Mouse (Mus musculus) spleen, adult 2 months (tissue): ENCODE data around the gene Mroh8. TPM values are rescaled to one million over a fixed set of nuclear protein-coding genes. Genes with fewer than 3 reads are reported as not detected.
A peak's percentile ranks its signal among the peaks of the same experiment; 100 is the strongest.

Experiments used
- DNase-seq, 2 experiments: peaks; one replicate each; pipeline versions ENCODE4 v3.0.0 to v3.0.0-alpha.2; 2012 to 2021; ENCODE audit warnings: low spot score in 2 of 2, low read depth in 1 of 2
- H3K27ac ChIP-seq: fragments of 200-500 bp; 2 replicates; pipeline ENCODE4 v1.5.1; 2012; ENCODE audit warnings: low read length, inconsistent platforms; ENCODE audit not compliant: insufficient read depth
- H3K27me3 ChIP-seq: fragments of 200-500 bp; 2 replicates; pipeline ENCODE4 v1.6.1; 2012; ENCODE audit warnings: mild to moderate bottlenecking, moderate library complexity, low read length, inconsistent platforms; ENCODE audit not compliant: control insufficient read depth, insufficient read depth
- H3K36me3 ChIP-seq: fragments of 200-500 bp; 2 replicates; pipeline ENCODE4 v1.6.1; 2012; ENCODE audit warnings: mild to moderate bottlenecking, low read length, inconsistent platforms; ENCODE audit not compliant: control insufficient read depth, insufficient read depth
- H3K4me1 ChIP-seq: fragments of 200-500 bp; 2 replicates; pipeline ENCODE4 v1.6.1; 2011; ENCODE audit warnings: inconsistent platforms; ENCODE audit not compliant: control insufficient read depth, insufficient read depth, insufficient read length
- H3K4me3 ChIP-seq: fragments of 200-500 bp; 2 replicates; pipeline ENCODE4 v1.5.1; 2011; ENCODE audit warnings: mild to moderate bottlenecking, inconsistent platforms; ENCODE audit not compliant: insufficient read depth, insufficient read length; ENCODE audit errors: extremely low read depth
- CTCF ChIP-seq: fragments of 200-500 bp; IDR thresholded peaks from 2 replicates; pipeline ENCODE4 v1.5.1; 2011; ENCODE audit warnings: mild to moderate bottlenecking, inconsistent platforms; ENCODE audit not compliant: insufficient read depth, insufficient read length, insufficient replicate concordance; ENCODE audit errors: extremely low read depth
- POLR2A ChIP-seq: fragments of 200-500 bp; IDR thresholded peaks from 2 replicates; pipeline ENCODE4 v1.6.1; 2011; ENCODE audit warnings: low read depth, low read length, inconsistent platforms
- WGBS: fragments of 180-500 bp; shearing (Covaris S2); methylation state at CpG from one replicate; pipeline ENCODE4 v1.1.7; 2018; 5-methylcytosine and 5-hydroxymethylcytosine counted together
- polyA plus RNA-seq: library from polyadenylated mRNA; depleted of rRNA; stranded (reverse); fragments of >200 nt; gene quantifications from 2 replicates; pipeline ENCODE4 v1.2.3, GENCODE M21; 2012

The Mroh8 gene
- polyA plus RNA-seq, 1 experiment: 0.18 TPM

DNA sequence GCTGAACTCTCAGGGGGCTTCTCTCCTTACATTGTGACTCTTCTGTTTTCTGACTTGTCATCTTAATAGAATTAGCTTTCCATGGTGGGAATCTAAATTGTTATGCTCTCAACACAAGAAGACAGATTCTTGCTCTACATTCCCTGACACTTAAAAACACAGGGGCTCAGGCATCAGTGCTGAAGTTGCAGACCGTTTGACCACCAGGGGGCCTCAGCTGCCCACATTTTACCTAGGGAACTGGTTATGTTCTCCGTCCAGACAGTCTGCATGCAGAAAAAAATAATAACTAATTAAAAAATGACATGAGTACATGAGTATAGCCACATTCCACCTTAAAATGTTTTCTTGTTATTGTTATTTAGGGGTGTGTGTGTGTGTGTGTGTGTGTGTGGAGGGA lies 12.7 kb upstream of the Mroh8 start:
- Histone ChIP-seq H3K27ac (no peak overlapping the region), H3K4me1 (no peaks in the 10 kb centered on the region), H3K27me3 (no peaks in the 10 kb centered on the region), H3K36me3 (peaks cover 23% of the 10 kb centered on the region), H3K4me3 (no peak overlapping the region)
- DNase-seq: peak; percentile 19 to 63
- TF ChIP-seq CTCF (peak; percentile 59; the same call in 1 of the 2 replicates), POLR2A (no peak)
- WGBS: 24% methylated on average over 2 of the region's 2 CpGs

DNA sequence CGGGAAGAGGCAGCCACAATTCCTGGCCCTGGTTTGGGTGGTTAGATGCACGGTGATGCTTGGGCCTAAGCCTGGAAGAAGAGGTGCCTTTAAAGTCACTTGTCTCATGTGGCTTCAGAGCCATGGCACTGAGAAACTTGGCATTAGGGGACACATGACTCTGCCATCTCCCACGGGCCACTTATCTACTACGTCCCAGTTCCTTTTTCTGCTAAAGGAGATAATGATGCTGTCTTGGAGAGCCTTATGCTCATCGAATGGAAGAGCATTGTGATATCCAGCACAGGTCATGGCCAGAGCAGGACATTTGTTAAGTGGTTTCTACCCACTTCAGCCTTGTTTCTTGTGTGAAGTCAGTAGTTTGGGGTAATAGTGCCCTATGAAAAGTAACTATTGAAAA lies 9.6 kb upstream of the Mroh8 start:
- no peaks in the 10 kb centered on the region for H3K27me3 ChIP-seq

DNA sequence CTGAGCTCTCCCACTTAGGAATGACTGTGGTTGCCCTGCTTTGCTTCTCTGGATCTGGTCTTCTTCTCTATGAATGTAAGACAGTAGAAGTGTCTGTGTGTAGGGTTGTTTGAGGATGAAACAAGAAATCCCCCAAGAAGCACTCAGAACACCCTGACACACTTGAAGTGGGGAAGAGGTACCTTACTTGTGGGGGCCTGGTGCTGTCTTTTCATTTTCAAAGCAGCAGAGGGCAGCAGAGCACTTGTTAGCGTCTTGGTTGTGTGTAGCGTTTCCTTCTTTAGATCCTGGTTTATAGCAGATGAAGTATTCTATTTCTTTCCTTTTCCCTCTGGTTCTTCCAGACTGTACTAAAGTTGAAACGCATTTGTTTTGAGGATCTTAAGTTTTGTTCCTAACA lies 8.2 kb upstream of the Mroh8 start:
- no peak for TF ChIP-seq POLR2A
- TF ChIP-seq CTCF: peak; percentile 59; the same call in 1 of the 2 replicates
- Histone ChIP-seq H3K27me3 (no peaks in the 10 kb centered on the region), H3K4me3 (no peak overlapping the region), H3K4me1 (no peaks in the 10 kb centered on the region), H3K27ac (no peak overlapping the region), H3K36me3 (peaks cover 22% of the 10 kb centered on the region)
- WGBS: 25% methylated on average over 3 of the region's 3 CpGs
- peak; percentile 11 to 35 for DNase-seq

More for the DNA sequence above, 9.6 kb upstream of the Mroh8 start:
- H3K27ac ChIP-seq: no peak overlapping the region
- no peak overlapping the region for H3K4me3 ChIP-seq
- TF ChIP-seq POLR2A (no peak), CTCF (no peak)
- H3K36me3 ChIP-seq: peaks cover 20% of the 10 kb centered on the region
- DNase-seq: no peak
- H3K4me1 ChIP-seq: no peaks in the 10 kb centered on the region
- 80% methylated on average over 5 of the region's 5 CpGs for WGBS

- TF ChIP-seq CTCF (no peak), POLR2A (no peak)
- Histone ChIP-seq H3K27me3 (no peaks in the 10 kb centered on the region), H3K27ac (no peak overlapping the region), H3K36me3 (peaks cover 11% of the 10 kb centered on the region), H3K4me3 (no peak overlapping the region), H3K4me1 (0 out of 2 replicates have a peak, but pooled peaks cover 3% of the 10 kb centered on the region)
- 83% methylated on average over 6 of the region's 6 CpGs for WGBS
- no peak for DNase-seq
Observed at GRCm38 (mm10) chr2:157283321-157283720, 4.0 kb upstream of the Mroh8 start.

DNA sequence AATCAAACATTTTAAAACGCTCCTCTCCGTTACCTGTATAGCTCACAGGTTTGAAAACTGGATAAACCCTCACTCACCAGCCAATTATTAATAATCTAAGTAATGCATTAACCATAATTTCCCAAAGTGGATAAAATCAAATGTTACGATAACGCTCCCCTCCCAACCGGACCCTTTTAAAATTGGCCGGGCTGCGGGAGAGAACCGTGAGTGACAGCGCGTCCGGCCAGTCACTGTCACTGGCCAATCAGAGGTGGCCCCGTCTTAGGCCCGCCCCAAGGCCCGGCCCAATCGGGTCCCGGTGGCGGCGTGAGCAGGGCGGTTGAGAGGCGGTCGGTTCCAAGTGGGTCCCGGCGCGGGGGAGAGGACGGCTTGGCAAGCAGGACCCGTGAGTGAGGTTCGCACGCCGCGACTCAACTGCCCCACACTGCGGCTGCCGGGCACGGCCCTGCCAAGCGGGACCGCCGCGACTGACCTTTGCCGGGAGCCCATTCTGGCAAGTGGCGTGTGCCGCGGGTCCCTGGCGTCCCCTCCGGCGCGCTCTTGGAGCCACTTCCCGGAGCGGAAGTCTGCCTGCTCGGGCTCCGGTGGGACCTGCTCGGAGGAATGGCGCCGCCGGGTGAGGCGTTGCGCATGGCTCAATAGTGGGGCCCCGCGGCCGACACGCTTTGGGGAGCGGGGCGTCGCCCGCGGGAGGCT lies 483 bp downstream of the Mroh8 start, which contains the start of gene Rpn2:
Gene Rpn2 (plus strand): TSS at position 301 of the 699 bp plus-strand sequence.
- Histone ChIP-seq H3K36me3 (peaks cover 3% of the 10 kb centered on the region), H3K27ac (peak within 1 kb of the TSS; percentile 98), H3K4me3 (peak within 1 kb of the TSS; percentile 98), H3K27me3 (no peaks in the 10 kb centered on the region), H3K4me1 (0 out of 2 replicates have a peak, but pooled peaks cover 3% of the 10 kb centered on the region)
- peak; percentile 82 to 98 for DNase-seq
- peak; percentile 28; the same call in 1 of the 2 replicates for TF ChIP-seq POLR2A
- no peak for TF ChIP-seq CTCF
- WGBS: under 1% methylated on average over 64 of the region's 64 CpGs

GRCm38 (mm10) chr2:157263832-157264231 lies 15.5 kb downstream of the Mroh8 start:
- no peak overlapping the region for H3K27ac ChIP-seq
- H3K4me3 ChIP-seq: no peak overlapping the region
- H3K27me3 ChIP-seq: no peaks in the 10 kb centered on the region
- H3K4me1 ChIP-seq: no peaks in the 10 kb centered on the region
- DNase-seq: no peak
- 80% methylated on average over 6 of the region's 6 CpGs for WGBS
- no peaks in the 10 kb centered on the region for H3K36me3 ChIP-seq
- TF ChIP-seq POLR2A: no peak

DNA sequence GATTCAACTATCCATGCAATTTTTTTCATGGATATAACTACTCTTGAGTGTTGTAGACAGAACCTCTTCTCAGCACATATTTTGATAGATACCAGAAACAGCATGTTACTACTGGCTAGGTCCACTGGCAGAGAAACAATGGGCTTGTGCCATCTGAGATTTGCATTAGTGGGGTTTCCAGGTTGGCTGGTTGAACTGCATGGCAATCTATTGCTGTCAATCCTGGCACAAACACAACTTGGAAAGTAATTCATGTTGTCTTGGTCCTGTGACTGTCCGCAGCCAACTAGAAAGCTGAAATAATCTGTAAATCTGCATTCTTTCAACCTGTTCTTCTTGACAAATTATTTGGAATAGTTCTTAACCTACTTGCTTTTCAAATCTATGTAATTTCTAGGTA lies 16.2 kb downstream of the Mroh8 start:
- 91% methylated on average over 1 of the region's 1 CpGs for WGBS
- TF ChIP-seq CTCF: no peak
- DNase-seq: no peak

More for the DNA sequence above, 16.2 kb downstream of the Mroh8 start:
- Histone ChIP-seq H3K27me3 (no peaks in the 10 kb centered on the region), H3K36me3 (no peaks in the 10 kb centered on the region), H3K27ac (no peak overlapping the region), H3K4me3 (no peak overlapping the region), H3K4me1 (no peaks in the 10 kb centered on the region)
